Mouse (Mus musculus): ENCODE results near the gene Mycbp2. TPM values are rescaled to one million over a fixed set of nuclear protein-coding genes. Genes with fewer than 3 reads are reported as not detected.

Gene Mycbp2
- polyA plus RNA-seq, 1 experiment from 2014 or later: 57.0 TPM

- 73% methylated on average over 9 of the region's 9 CpGs for WGBS
- no peaks in the 10 kb centered on the region for H3K4me1 ChIP-seq (replicated peaks)
- no peak overlapping the region for H3K4me3 ChIP-seq
- H3K36me3 ChIP-seq: peaks cover 16% of the 10 kb centered on the region
- peak; percentile 69; the same call in 1 of the 2 replicates for ATAC-seq (ENCODE audit: low FRiP score, low read depth)
- no peak overlapping the region for H3K4me2 ChIP-seq
- no peak overlapping the region for H3K27ac ChIP-seq (replicated peaks)
- no peaks in the 10 kb centered on the region for H3K9me3 ChIP-seq
- H3K27me3 ChIP-seq: no peaks in the 10 kb centered on the region
- H3K9ac ChIP-seq: no peak overlapping the region
Measured at GRCm38 (mm10) chr14:103079209-103079977, 267.2 kb downstream of the Mycbp2 start.

DNA sequence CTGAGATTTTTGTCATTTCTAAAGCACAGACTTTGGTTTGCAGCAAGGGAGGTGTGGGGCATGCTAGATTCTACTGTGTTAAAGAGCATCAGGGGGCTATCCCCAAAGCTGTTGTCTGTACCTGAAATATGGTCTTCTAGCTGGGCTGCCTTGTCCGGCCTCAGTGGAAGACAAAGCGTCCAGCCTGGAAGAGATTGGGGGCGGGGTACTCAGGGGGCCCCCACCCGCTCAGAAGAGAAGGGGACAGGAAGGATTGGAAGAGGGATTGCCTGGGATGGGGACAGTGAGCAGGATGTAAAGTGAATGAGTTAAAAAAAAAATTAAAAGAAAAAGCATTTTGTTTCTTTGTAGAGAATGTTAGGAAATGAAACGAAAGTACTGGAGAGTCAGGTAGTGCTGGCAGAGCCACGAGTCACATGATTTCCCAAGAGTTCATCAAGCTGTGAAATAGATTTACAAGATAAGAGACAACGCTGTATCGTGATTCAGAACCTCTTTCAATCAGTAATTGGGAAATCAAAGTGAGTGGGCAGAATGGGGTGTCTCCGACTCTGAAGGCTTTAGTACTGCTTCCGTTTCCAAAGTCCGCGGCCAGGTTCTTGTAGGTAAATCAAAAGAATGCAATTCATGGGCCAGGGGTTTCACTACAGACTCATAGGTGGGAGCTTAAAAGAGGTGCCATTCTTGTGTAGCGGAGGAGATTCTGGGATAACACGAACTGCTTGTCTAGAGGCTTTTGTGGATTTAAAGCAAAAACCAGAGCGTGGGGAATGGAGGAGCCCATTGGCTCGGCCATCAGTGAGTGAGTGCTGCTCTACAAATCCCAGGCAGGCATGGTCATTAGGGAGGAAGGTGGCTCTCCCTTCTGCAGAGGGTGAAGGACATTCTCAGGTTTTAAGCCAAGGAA is 268.4 kb downstream of the Mycbp2 start:
- H3K9me3 ChIP-seq: no peaks in the 10 kb centered on the region
- H3K27ac ChIP-seq (replicated peaks): no peak overlapping the region
- 80% methylated on average over 16 of the region's 16 CpGs for WGBS
- H3K27me3 ChIP-seq: no peaks in the 10 kb centered on the region
- no peak overlapping the region for H3K4me3 ChIP-seq
- ATAC-seq (ENCODE audit: low FRiP score, low read depth): no peak
- H3K9ac ChIP-seq: no peak overlapping the region
- no peaks in the 10 kb centered on the region for H3K4me1 ChIP-seq (replicated peaks)
- peaks cover 17% of the 10 kb centered on the region for H3K36me3 ChIP-seq
- no peak overlapping the region for H3K4me2 ChIP-seq

DNA sequence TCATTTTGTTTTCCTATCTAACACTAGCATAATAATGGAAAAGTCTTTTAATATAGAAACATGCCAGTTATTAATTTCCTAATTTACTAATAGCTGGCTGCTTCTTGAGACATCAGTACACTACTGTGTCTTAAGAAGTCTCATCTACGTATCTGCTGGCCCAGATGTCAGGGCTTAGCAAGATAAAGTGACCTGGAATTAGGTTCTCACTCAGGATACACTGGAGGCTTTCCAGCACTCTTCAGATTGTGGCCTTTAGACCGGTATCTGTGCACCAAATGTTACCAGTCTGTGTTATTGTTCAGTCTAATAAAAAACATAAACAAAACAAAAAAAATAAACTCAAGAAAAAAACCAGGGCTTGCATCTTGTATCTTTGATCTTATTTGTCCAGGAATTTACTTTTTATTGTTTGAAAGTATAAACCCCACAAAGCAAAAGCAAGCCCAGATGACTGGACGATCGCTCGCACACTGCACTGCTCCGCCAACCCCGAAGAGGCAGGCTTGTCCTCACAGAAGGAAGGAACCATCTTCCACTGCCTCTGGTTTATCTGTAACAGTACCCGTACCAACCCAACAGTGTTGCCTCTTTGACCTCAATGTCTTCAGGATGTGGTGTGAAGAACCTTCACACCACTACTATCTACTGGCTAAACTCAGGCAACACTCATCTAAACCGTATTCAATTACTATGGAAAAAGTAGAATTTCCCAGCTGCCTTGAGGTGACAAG is 269.2 kb downstream of the Mycbp2 start:
- 89% methylated on average over 9 of the region's 9 CpGs for WGBS
- Histone ChIP-seq H3K9ac (no peak overlapping the region), H3K27ac (replicated peaks) (no peak overlapping the region), H3K36me3 (peaks cover 14% of the 10 kb centered on the region), H3K4me2 (no peak overlapping the region), H3K4me1 (replicated peaks) (no peaks in the 10 kb centered on the region), H3K27me3 (no peaks in the 10 kb centered on the region), H3K4me3 (no peak overlapping the region), H3K9me3 (no peaks in the 10 kb centered on the region)
- no peak for ATAC-seq (ENCODE audit: low FRiP score, low read depth)

DNA sequence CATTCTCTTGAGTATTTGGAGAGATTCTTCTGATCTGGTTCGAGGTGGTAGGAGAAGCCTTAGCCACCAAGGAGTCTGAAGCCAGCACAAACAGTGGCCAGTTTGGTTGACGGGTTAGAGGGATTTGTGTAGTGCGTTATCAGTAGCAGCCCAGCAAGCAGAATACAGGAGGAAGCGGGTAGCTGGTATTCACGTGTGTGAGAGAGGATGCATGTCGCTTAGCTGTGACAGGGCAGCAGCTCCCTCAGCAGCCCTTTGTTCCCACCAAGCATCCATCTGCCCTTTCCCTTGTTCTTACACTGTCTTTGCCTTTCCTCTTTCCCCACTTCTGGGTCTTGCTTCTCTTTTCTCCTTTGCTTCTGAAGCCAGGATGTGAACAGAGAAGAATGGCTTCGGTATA is 271.4 kb downstream of the Mycbp2 start:
- ATAC-seq (ENCODE audit: low FRiP score, low read depth): no peak
- 70% methylated on average over 7 of the region's 7 CpGs for WGBS
- H3K4me3 ChIP-seq: no peak overlapping the region
- no peak overlapping the region for H3K27ac ChIP-seq (replicated peaks)
- no peak overlapping the region for H3K4me2 ChIP-seq
- peaks cover 6% of the 10 kb centered on the region for H3K4me1 ChIP-seq (replicated peaks)
- no peaks in the 10 kb centered on the region for H3K9me3 ChIP-seq
- H3K9ac ChIP-seq: no peak overlapping the region
- H3K36me3 ChIP-seq: peaks cover 12% of the 10 kb centered on the region
- no peaks in the 10 kb centered on the region for H3K27me3 ChIP-seq

DNA sequence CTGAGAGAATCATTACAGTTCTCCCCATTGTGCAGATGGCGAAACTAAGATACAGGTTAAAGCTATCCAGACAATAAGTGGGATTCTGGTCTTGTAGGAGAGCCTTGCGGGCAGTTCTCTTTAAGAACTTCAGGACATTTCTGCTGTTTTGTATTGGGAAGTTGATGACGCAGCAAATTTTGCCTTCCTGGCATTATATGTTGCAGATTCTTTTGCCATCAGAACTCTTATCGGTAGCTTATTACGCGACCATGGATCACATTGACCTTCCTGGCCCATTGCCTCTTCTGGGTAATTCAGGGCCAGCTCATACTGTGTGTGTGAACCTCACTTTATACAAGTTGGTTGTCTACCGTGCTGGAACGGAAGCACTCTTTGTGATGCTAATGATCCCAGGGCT is 272.8 kb downstream of the Mycbp2 start:
- H3K36me3 ChIP-seq: peaks cover 12% of the 10 kb centered on the region
- no peaks in the 10 kb centered on the region for H3K9me3 ChIP-seq
- H3K4me1 ChIP-seq (replicated peaks): peaks cover 10% of the 10 kb centered on the region
- no peak overlapping the region for H3K9ac ChIP-seq
- H3K27me3 ChIP-seq: no peaks in the 10 kb centered on the region
- no peak for ATAC-seq (ENCODE audit: low FRiP score, low read depth)
- WGBS: 79% methylated on average over 8 of the region's 8 CpGs
- no peak overlapping the region for H3K4me3 ChIP-seq
- H3K4me2 ChIP-seq: no peak overlapping the region
- H3K27ac ChIP-seq (replicated peaks): no peak overlapping the region

GRCm38 (mm10) chr14:103072731-103073130 is 273.9 kb downstream of the Mycbp2 start:
- peaks cover 10% of the 10 kb centered on the region for H3K4me1 ChIP-seq (replicated peaks)
- no peak overlapping the region for H3K4me3 ChIP-seq
- no peak overlapping the region for H3K4me2 ChIP-seq
- H3K9me3 ChIP-seq: no peaks in the 10 kb centered on the region
- H3K9ac ChIP-seq: no peak overlapping the region
- no peak overlapping the region for H3K27ac ChIP-seq (replicated peaks)
- no peak for ATAC-seq (ENCODE audit: low FRiP score, low read depth)
- peaks cover 12% of the 10 kb centered on the region for H3K36me3 ChIP-seq
- no peaks in the 10 kb centered on the region for H3K27me3 ChIP-seq
- WGBS: 90% methylated on average over 4 of the region's 4 CpGs

DNA sequence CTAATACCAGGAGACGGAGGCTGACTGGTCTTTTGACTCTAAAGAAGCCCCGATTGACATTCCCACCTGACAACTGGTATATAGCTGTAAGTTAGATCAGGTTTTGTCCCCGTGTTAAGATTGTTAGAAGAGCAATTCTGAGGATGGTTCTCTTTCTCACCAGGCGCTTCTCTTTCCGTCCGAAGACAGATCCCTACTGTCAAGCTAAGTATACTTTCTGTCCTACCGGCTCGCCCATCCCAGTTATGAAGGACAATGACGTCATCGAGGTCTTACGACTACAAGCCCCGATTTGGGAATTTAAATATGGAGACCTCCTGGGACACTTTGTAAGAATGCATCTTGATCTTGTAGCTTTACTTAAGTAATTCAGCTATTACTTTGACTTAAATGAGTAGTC is 275.1 kb downstream of the Mycbp2 start:
- Histone ChIP-seq H3K36me3 (peaks cover 7% of the 10 kb centered on the region; the same call in 1 of the 2 replicates), H3K4me1 (replicated peaks) (peaks cover 10% of the 10 kb centered on the region), H3K27ac (replicated peaks) (no peak overlapping the region), H3K9ac (no peak overlapping the region), H3K4me2 (0 out of 2 replicates have a peak overlapping the region, but pooled peaks have one; percentile 82), H3K4me3 (no peak overlapping the region), H3K27me3 (no peaks in the 10 kb centered on the region), H3K9me3 (no peaks in the 10 kb centered on the region)
- ATAC-seq (ENCODE audit: low FRiP score, low read depth): no peak
- WGBS: 93% methylated on average over 12 of the region's 12 CpGs

- Histone ChIP-seq H3K27ac (replicated peaks) (peak overlapping the region; percentile 79), H3K9me3 (no peaks in the 10 kb centered on the region), H3K4me3 (peak overlapping the region; percentile 75), H3K4me2 (peak overlapping the region; percentile 82), H3K9ac (peak overlapping the region; percentile 68), H3K4me1 (replicated peaks) (peaks cover 10% of the 10 kb centered on the region), H3K36me3 (peaks cover 4% of the 10 kb centered on the region; the same call in 1 of the 2 replicates), H3K27me3 (no peaks in the 10 kb centered on the region)
- ATAC-seq (ENCODE audit: low FRiP score, low read depth): peak; percentile 3; the same call in 1 of the 2 replicates
- 3% methylated on average over 10 of the region's 10 CpGs for WGBS
Measured at GRCm38 (mm10) chr14:103070790-103071189, 275.8 kb downstream of the Mycbp2 start.

- Histone ChIP-seq H3K4me2 (peak within 1 kb of the TSS; percentile 82), H3K9me3 (no peaks in the 10 kb centered on the region), H3K36me3 (peaks cover 4% of the 10 kb centered on the region; the same call in 1 of the 2 replicates), H3K9ac (peak within 1 kb of the TSS; percentile 68), H3K27me3 (no peaks in the 10 kb centered on the region), H3K4me3 (peak within 1 kb of the TSS; percentile 75), H3K4me1 (replicated peaks) (peaks cover 10% of the 10 kb centered on the region), H3K27ac (replicated peaks) (peak within 1 kb of the TSS; percentile 79)
- peak; percentile 98 for ATAC-seq (ENCODE audit: low FRiP score, low read depth)
- under 1% methylated on average over 65 of the region's 65 CpGs for whole genome bisulfite sequencing
Measured at GRCm38 (mm10) chr14:103069864-103070611, 276.6 kb downstream of the Mycbp2 start, which contains the start of gene Cln5. Gene Cln5 (plus strand): TSS chr14:103070216.

GRCm38 (mm10) chr14:103069465-103069863 is 277.1 kb downstream of the Mycbp2 start:
- Histone ChIP-seq H3K4me1 (replicated peaks) (peaks cover 10% of the 10 kb centered on the region), H3K36me3 (peaks cover 4% of the 10 kb centered on the region; the same call in 1 of the 2 replicates), H3K27ac (replicated peaks) (peak overlapping the region; percentile 79), H3K27me3 (no peaks in the 10 kb centered on the region), H3K4me3 (peak overlapping the region; percentile 75), H3K9ac (peak overlapping the region; percentile 68), H3K4me2 (peak overlapping the region; percentile 82), H3K9me3 (no peaks in the 10 kb centered on the region)
- ATAC-seq (ENCODE audit: low FRiP score, low read depth): no peak
- WGBS: 11% methylated on average over 12 of the region's 12 CpGs

Measured in hindbrain, embryonic 15.5 days (tissue).